Mouse (Mus musculus) left cerebral cortex, postnatal 25 days (tissue): ENCODE results near the gene Parp2. TPM values are rescaled to one million over a fixed set of nuclear protein-coding genes. Genes with fewer than 3 reads are reported as not detected.
"Not testable (repeated sequence)": the region's sequence is repeated elsewhere in the genome, so short reads cannot be mapped to it uniquely, and the experiment has no call there.

ENCODE experiments used
- DNase-seq, 2 experiments: peaks; one replicate each; pipeline ENCODE4 v3.0.0; 2022; ENCODE audit warnings: low spot score in 2 of 2, mixed read lengths in 1 of 2
- intact Hi-C: fragments of 180-260 bp; cut with DNase I; formaldehyde crosslinking; loops from one replicate; pipeline ENCODE4 v1.15.1; 2025
- total RNA-seq, 2 experiments: library from RNA; stranded (reverse); gene quantifications; 2 replicates each; pipeline ENCODE4 v1.2.3; 2021

Gene Parp2
- total RNA-seq, 2 experiments from 2014 or later = 23.0 to 24.7 TPM

- DNase-seq = no peak
- intact Hi-C loops = no loop called here
Observed at GRCm38 (mm10) chr14:50823240-50823639, 15.6 kb downstream of the Parp2 start.

GRCm38 (mm10) chr14:50824219-50824618 is 16.6 kb downstream of the Parp2 start:
- no peak for DNase-seq
- intact Hi-C loops = no loop called here

- intact Hi-C loops = no loop called here
- peak; percentile 26 to 61 for DNase-seq
Observed at GRCm38 (mm10) chr14:50826579-50826978, 18.9 kb downstream of the Parp2 start.

GRCm38 (mm10) chr14:50829878-50830277 is 22.2 kb downstream of the Parp2 start:
- no peak for DNase-seq
- intact Hi-C loops = no loop called here

GRCm38 (mm10) chr14:50833964-50834363 is 26.3 kb downstream of the Parp2 start:
- DNase-seq = peak in 1 of 2 experiments; percentile 14
- intact Hi-C loops = no loop called here

GRCm38 (mm10) chr14:50834435-50834834 is 26.8 kb downstream of the Parp2 start:
- intact Hi-C loops = no loop called here
- no peak for DNase-seq

- no peak for DNase-seq
- intact Hi-C loops = no loop called here
Observed at GRCm38 (mm10) chr14:50837236-50837635, 29.6 kb downstream of the Parp2 start.

- intact Hi-C loops = no loop called here
- no peak for DNase-seq
Observed at GRCm38 (mm10) chr14:50855788-50856187, 48.1 kb downstream of the Parp2 start.

GRCm38 (mm10) chr14:50862641-50863040 is 55.0 kb downstream of the Parp2 start:
- intact Hi-C loops = no loop called here
- no peak for DNase-seq

GRCm38 (mm10) chr14:50865005-50865404 is 57.4 kb downstream of the Parp2 start:
- intact Hi-C loops = not testable (repeated sequence)
- peak in 1 of 2 experiments; percentile 2 for DNase-seq

- no peak for DNase-seq
- intact Hi-C loops = no loop called here
Observed at GRCm38 (mm10) chr14:50866966-50867365, 59.3 kb downstream of the Parp2 start.

GRCm38 (mm10) chr14:50868211-50868610 is 60.6 kb downstream of the Parp2 start:
- intact Hi-C loops = no loop called here
- no peak for DNase-seq

- intact Hi-C loops = no loop called here
- no peak for DNase-seq
Observed at GRCm38 (mm10) chr14:50868656-50869055, 61.0 kb downstream of the Parp2 start.

- peak; percentile 24 to 49 for DNase-seq
- intact Hi-C loops = loop anchor here (5.0 kb wide), 1 partner anchor 63 kb away; the partner anchor contains the start of genes Ccnb1ip1 and Parp2
Observed at GRCm38 (mm10) chr14:50869889-50870804, 62.5 kb downstream of the Parp2 start, which contains the start of gene Tep1. Tep1 (minus strand) TSS chr14:50870560.

- intact Hi-C loops = loop anchor here (5.0 kb wide), 1 partner anchor 63 kb away; the partner anchor contains the start of genes Ccnb1ip1 and Parp2
Observed at GRCm38 (mm10) chr14:50870805-50871143, 63.1 kb downstream of the Parp2 start.

More at GRCm38 (mm10) chr14:50870805-50871143, 63.1 kb downstream of the Parp2 start:
- DNase-seq = no peak

Other genes with a start within 250 kb of the Parp2 start
- gene Olfr744, start 193.0 kb upstream of the Parp2 start, total RNA-seq = not detected
- gene Olfr745, start 168.5 kb upstream of the Parp2 start, total RNA-seq = not detected
- not detected for gene Olfr746, start 160.8 kb upstream of the Parp2 start, total RNA-seq
- gene Olfr747, start 114.6 kb upstream of the Parp2 start, total RNA-seq = not detected
- not detected for gene Olfr748, start 100.5 kb upstream of the Parp2 start, total RNA-seq
- not detected for gene Olfr749, start 62.7 kb upstream of the Parp2 start, total RNA-seq
- gene Ttc5, start 22.3 kb upstream of the Parp2 start, total RNA-seq = 10 to 100 TPM; 57.2 to 63.9 TPM
- gene Ccnb1ip1, start 109 bp upstream of the Parp2 start, total RNA-seq = not detected
- 1 to 10 TPM; 2.4 to 5.0 TPM for gene Tep1, start 62.7 kb downstream of the Parp2 start, total RNA-seq
- gene Klhl33, start 89.7 kb downstream of the Parp2 start, total RNA-seq = 1 to 10 TPM; 2.3 to 3.2 TPM
- gene Osgep, start 117.1 kb downstream of the Parp2 start, total RNA-seq = 10 to 100 TPM; 30.7 to 34.6 TPM
- 10 to 100 TPM; 51.7 to 55.9 TPM for gene Apex1, start 117.1 kb downstream of the Parp2 start, total RNA-seq
- gene Pip4p1, start 123.0 kb downstream of the Parp2 start, total RNA-seq = 100 to 1,000 TPM in 1 of 2 experiments, 10 to 100 TPM in 1; 97.5 to 102 TPM
- 10 to 100 TPM; 12.0 to 13.6 TPM for gene Pnp, start 123.2 kb downstream of the Parp2 start, total RNA-seq
- gene Gm49342, start 136.7 kb downstream of the Parp2 start, total RNA-seq = 10 to 100 TPM; 11.4 to 18.0 TPM
- 1 to 10 TPM; 1.1 to 1.9 TPM for gene Pnp2, start 148.2 kb downstream of the Parp2 start, total RNA-seq
- gene Rnase10, start 199.9 kb downstream of the Parp2 start, total RNA-seq = under 1 TPM in 1 of 2 experiments, not detected in 1; 0.27 TPM
- not detected for gene Rnase9, start 234.0 kb downstream of the Parp2 start, total RNA-seq
- gene Rnase11, start 242.3 kb downstream of the Parp2 start, total RNA-seq = not detected
- not detected for gene Rnase12, start 249.8 kb downstream of the Parp2 start, total RNA-seq